Mouse (Mus musculus) left cerebral cortex, postnatal 14 days (tissue): Measurements from ENCODE around the gene Impdh2. TPM values are rescaled to one million over a fixed set of nuclear protein-coding genes. Genes with fewer than 3 reads are reported as not detected.
A peak's percentile ranks its signal among the peaks of the same experiment; 100 is the strongest.
"Not testable (repeated sequence)": the region's sequence is repeated elsewhere in the genome, so short reads cannot be mapped to it uniquely, and the experiment has no call there.

ENCODE experiments used
- DNase-seq, 2 experiments: peaks; one replicate each; pipeline ENCODE4 v3.0.0; 2021 to 2022; ENCODE audit warnings: low spot score in 2 of 2, mixed read lengths in 1 of 2
- intact Hi-C: fragments of 180-260 bp; cut with DNase I; formaldehyde crosslinking; loops from one replicate; pipeline ENCODE4 v1.15.1; 2025
- microRNA-seq, 2 experiments: library from miRNA; unstranded; fragments of <30 nt; microRNA quantifications; one replicate each; pipeline ENCODE4 v1.2.0; 2022
- total RNA-seq, 2 experiments: library from RNA; stranded (reverse); gene quantifications; 2 replicates each; pipeline ENCODE4 v1.2.3; 2021

The Impdh2 gene
- total RNA-seq, 2 experiments from 2014 or later = 57.6 to 60.5 TPM

DNA sequence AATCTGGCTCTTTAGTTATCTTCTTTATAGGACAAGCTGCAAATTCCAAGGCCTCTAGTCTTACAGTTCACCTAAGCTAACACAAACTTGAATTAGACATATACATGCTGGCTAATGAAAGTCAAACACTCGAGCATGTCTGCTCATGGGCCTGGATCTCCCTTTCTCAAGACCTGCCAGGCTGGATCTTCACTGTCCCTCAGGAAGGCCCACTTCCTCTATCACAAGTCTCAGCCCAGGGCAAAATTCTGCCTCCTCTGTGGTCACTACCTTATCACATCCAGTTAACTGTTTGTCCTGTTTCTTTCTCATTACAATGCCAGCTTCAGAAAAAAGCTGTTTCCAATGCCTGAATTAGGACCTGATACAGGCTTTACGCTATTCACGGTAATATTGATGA lies 34.3 kb downstream of the Impdh2 start:
- intact Hi-C loops = no loop called here
- no peak for DNase-seq

DNA sequence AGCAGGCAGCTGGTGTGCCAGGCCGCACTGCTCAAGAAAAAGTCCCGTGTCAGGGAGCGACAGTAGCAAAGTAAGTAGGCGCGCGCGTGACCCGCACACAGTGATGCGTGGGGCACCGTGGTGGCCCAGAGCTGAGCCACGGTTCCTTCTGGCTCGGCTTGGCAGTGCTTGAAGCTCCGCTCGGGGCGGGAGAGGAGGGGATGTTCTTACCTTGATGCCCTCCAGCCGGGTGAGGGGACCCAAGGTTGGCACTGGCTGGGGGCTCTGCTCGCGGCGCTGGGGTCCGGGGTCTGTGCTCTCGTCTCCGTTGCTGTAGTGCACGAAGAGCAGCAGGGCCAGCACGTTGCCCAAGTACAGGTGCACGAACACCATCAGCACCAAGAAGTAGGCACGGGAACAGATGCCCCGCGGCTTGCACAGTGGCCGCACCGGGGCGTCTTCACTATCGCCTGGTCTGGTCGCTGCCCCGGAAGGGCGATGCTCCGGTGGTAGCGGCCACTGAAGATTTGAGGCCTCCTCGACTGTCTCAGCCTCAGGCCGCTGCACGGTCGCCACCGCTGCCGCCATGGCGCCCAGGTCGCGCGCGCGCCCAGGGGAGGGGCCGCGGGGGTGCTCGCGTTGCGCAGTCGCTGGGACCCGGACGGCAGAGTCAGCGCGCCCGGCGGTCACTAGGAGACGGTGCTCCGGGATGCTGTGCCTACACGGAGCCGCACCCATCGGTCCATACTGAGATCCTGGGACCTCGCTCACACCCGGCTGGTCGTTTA lies 37.1 kb downstream of the Impdh2 start, which contains the start of gene P4htm:
TSS of gene P4htm (minus strand) at position 670 of the 767 bp plus-strand sequence.
- DNase-seq = peak; percentile 70 to 80
- intact Hi-C loops = no loop called here

DNA sequence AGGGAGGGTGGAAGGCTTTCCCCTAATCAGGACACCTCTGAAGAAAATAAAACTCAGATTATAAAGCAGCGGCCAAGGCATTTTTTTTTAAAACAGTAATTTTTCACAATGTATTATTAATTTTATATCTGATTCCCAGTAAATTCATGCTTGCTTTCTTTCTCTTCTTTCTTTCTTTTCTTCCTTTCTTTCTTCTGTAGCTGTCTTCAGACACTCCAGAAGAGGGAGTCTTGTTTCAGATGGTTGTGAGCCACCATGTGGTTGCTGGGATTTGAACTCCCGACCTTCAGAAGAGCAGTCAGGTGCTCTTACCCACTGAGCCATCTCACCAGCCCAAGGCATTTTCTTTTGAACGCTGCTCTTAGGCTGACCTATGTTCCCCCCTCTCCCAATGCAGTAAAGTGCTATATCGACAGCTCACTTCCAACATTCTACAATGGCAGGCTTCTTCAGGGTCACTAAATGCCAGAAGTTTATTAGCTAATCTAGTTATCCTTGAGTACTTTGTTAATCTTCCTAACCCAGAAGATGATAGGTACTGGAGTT lies 39.0 kb downstream of the Impdh2 start:
- DNase-seq = no peak
- intact Hi-C loops = no loop called here

DNA sequence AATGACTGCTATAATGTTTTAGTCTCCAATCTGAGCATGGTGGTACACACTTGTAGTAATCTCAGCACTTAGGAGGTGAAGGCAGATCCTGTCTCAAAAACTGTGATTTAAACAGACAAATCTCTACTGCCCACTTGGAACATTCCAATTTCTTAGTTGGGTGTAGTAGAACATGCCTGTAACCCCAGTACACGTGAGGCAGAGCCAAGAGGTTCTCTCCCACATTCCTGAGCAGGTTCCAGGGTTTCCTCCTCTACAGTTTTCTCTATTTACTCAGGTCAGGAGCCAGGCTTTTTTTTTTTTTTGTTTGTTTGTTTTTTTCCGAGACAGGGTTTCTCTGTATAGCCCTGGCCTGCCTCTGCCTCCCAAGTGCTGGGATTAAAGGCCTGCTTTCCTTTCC lies 39.9 kb downstream of the Impdh2 start:
- intact Hi-C loops = no loop called here
- DNase-seq = no peak

DNA sequence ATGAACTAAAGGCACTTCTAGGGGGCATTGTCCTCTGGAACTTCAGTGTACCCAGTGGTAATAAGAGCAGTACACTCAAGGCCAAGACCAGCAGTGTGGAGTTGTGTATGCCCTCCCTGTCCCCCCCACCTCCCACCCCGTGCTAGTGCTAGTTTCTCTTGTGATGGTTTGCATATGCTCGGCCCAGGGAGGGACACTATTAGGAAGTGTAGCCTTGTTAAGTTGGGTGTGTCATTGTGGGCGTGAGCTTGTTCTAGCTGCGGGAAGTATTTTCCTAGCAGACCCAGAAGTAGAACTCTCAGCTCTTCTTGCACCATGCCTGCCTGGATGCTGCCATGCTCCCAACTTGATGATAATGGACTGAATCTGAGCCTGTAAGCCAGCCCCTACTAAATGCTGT lies 41.9 kb downstream of the Impdh2 start:
- intact Hi-C loops = no loop called here
- no peak for DNase-seq

DNA sequence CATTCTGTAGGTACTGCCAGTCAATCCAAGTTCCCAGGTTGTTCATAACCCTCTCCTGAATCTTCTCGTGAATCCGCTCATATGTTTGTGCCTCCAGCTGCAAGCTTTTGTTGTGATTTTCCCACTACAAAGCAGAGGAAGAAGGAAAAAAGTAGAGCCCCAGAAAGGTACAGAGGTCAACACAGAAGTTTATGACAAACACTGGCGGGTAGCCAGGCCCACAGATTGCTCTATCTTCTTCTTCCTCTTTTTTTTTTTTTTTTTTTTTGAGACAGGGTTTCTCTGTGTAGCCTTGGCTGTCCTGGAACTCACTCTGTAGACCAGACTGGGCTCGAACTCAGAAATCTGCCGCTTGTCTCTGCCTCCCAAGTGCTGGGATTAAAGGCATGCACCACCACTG lies 47.8 kb downstream of the Impdh2 start:
- intact Hi-C loops, DNase-seq: not testable (repeated sequence)

DNA sequence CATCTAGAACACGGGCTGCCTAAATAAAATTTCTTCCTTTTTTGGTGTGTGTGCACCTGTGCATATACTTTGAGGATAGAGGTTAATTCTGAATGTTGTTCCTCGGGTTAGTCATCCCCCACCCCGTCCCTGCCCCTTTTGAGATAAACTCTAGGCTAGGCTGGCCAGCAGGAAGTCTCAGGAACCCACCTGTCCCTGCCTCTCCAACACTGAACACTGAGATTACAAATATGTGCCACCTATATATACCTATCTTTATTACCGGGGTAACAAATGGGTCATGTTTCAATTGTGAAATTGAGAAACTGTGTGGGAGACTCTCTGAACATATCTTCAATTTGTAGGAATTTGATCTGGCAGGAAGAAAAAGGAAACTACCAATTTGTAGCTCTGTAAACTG lies 48.8 kb downstream of the Impdh2 start:
- intact Hi-C loops = no loop called here
- no peak for DNase-seq

DNA sequence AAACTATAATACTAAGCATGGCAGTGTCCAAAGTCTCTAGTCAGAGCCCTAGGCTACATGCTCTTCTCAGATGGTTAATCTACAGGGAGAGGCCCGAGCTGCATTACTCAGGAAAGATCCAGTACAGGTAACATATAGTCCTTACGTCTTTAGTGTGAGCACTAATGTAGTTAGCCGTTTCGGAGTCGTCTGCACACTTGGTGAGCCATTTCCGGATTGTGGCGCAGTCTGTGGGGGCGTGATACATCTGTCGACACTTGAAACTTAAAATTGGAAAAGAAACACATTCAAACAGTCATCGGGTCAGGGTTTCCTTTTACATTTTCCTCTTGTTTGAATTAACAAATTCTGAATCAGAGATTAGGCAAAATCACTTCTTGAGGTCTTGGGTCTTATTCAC lies 51.4 kb downstream of the Impdh2 start:
- intact Hi-C loops = no loop called here
- DNase-seq = peak in 1 of 2 experiments; percentile 25

Small RNA genes lying within 50 kb of the gene (microRNA-seq; reads per million reads assigned to microRNA genes)
- gene Gm24083 (0 reads per million in 2 experiments), gene Mir191 (0 reads per million in 2 experiments), gene Mir425 (969 to 996 reads per million in 2 experiments)

Other genes with a start within 250 kb of the Impdh2 start
- gene Gpx1, start 221.4 kb upstream of the Impdh2 start, total RNA-seq = 100 to 1,000 TPM in 1 of 2 experiments, 10 to 100 TPM in 1; 86.5 to 108 TPM
- 100 to 1,000 TPM; 115 to 122 TPM for gene Usp4, start 212.4 kb upstream of the Impdh2 start, total RNA-seq
- 1 to 10 TPM; 1.4 to 2.7 TPM for gene 1700102P08Rik, start 167.5 kb upstream of the Impdh2 start, total RNA-seq
- gene Ccdc36, start 131.8 kb upstream of the Impdh2 start, total RNA-seq = under 1 TPM; 0.11 to 0.21 TPM
- gene BC048562, start 123.8 kb upstream of the Impdh2 start, total RNA-seq = not detected
- gene Ccdc71, start 99.8 kb upstream of the Impdh2 start, total RNA-seq = 10 to 100 TPM; 38.3 to 40.2 TPM
- gene Klhdc8b, start 98.7 kb upstream of the Impdh2 start, total RNA-seq = 10 to 100 TPM; 36.1 to 38.4 TPM
- 10 to 100 TPM; 36.0 to 38.3 TPM for gene Lamb2, start 80.5 kb upstream of the Impdh2 start, total RNA-seq
- gene Usp19, start 69.7 kb upstream of the Impdh2 start, total RNA-seq = 100 to 1,000 TPM; 119 to 128 TPM
- 10 to 100 TPM; 76.7 to 80.8 TPM for gene Qars, start 52.6 kb upstream of the Impdh2 start, total RNA-seq
- 100 to 1,000 TPM; 126 to 130 TPM for gene Qrich1, start 43.5 kb upstream of the Impdh2 start, total RNA-seq
- 10 to 100 TPM; 65.9 to 66.5 TPM for gene Ndufaf3, start 7.1 kb downstream of the Impdh2 start, total RNA-seq
- gene Dalrd3, start 9.6 kb downstream of the Impdh2 start, total RNA-seq = 10 to 100 TPM; 76.6 to 77.8 TPM
- 100 to 1,000 TPM; 184 to 202 TPM for gene Wdr6, start 18.5 kb downstream of the Impdh2 start, total RNA-seq
- 10 to 100 TPM; 60.3 to 61.6 TPM for gene P4htm, start 37.4 kb downstream of the Impdh2 start, total RNA-seq
- gene Arih2, start 89.1 kb downstream of the Impdh2 start, total RNA-seq = 10 to 100 TPM; 49.8 to 50.2 TPM
- 10 to 100 TPM; 14.5 to 15.0 TPM for gene Slc25a20, start 101.8 kb downstream of the Impdh2 start, total RNA-seq
- 10 to 100 TPM; 40.6 to 45.5 TPM for gene Prkar2a, start 129.0 kb downstream of the Impdh2 start, total RNA-seq
- 100 to 1,000 TPM; 149 to 153 TPM for gene Ip6k2, start 223.5 kb downstream of the Impdh2 start, total RNA-seq
- gene Nckipsd, start 248.1 kb downstream of the Impdh2 start, total RNA-seq = 10 to 100 TPM; 39.1 to 44.7 TPM